Mouse (Mus musculus): ENCODE results near the gene Spg7. TPM values are rescaled to one million over a fixed set of nuclear protein-coding genes. Genes with fewer than 3 reads are reported as not detected.
"Not testable (repeated sequence)": the region's sequence is repeated elsewhere in the genome, so short reads cannot be mapped to it uniquely, and the experiment has no call there.

The Spg7 gene
- total and polyA plus RNA-seq, 3 experiments, result 28.9 to 36.0 TPM; not detected in 1

DNA sequence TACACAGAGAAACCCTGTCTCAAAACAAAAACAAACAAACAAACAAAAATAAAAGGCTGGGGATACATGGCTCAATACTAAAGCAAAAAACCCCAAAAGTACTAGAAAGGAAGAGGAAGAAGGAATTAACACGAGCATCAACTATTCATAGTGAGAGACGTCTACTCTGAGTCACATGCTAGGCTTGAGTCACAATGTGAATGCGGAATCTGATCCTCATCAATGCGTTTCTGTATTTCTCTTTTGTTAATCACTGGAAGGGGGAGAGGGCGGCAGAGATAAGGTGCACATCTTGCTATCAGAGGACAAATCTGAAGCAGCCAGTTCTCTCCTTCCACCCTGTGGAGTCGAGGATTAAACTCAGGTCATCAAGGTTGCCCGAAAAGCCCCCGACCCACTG is 35.0 kb upstream of the Spg7 start:
- H3K9ac ChIP-seq (ENCODE audit: control insufficient read depth, low read depth, low read length, poor library complexity, severe bottlenecking), result no peak overlapping the region
- H3K79me2 ChIP-seq (ENCODE audit: control insufficient read depth, insufficient read depth, low read length, poor library complexity), result peaks cover 90% of the 10 kb centered on the region
- no peak for DNase-seq (ENCODE audit: low read depth, low spot score)
- no peaks in the 10 kb centered on the region for H3K9me3 ChIP-seq (replicated peaks; ENCODE audit: insufficient read depth, low read length)
- peaks cover 13 to 15% of the 10 kb centered on the region in 2 experiments; a peak in 3 of 4 replicates for H3K4me1 ChIP-seq (ENCODE audit: control insufficient read depth in 1 of 2, insufficient read depth in 2 of 2, low read length in 2 of 2)
- H3K36me3 ChIP-seq (ENCODE audit: control insufficient read depth in 1 of 2, insufficient read depth in 2 of 2, low read length in 2 of 2), result peaks cover 17 to 25% of the 10 kb centered on the region in 2 experiments
- H3K27me3 ChIP-seq (ENCODE audit: control insufficient read depth in 1 of 2, insufficient read depth in 2 of 2, low read length in 2 of 2), result no peaks in the 10 kb centered on the region
- H3K27ac ChIP-seq (ENCODE audit: control insufficient read depth, low read depth, low read length), result no peak overlapping the region
- no peak for TF ChIP-seq TAL1 (IDR thresholded peaks at IDR 0.05; ENCODE audit: low read length)
- TF ChIP-seq MYC (IDR thresholded peaks at IDR 0.05; ENCODE audit: low read depth, low read length), result no peak
- no peak for TF ChIP-seq CTCF (IDR thresholded peaks at IDR 0.05 in 2 of 3, conservative IDR thresholded peaks at IDR 0.05 in 1 of 3; ENCODE audit: control insufficient read depth in 1 of 3, insufficient read depth in 1 of 3, low read depth in 2 of 3, low read length in 3 of 3, poor library complexity in 1 of 3, severe bottlenecking in 1 of 3)
- TF ChIP-seq GATA1 (IDR thresholded peaks at IDR 0.05; ENCODE audit: low read depth, low read length), result 0 out of 2 replicates have a peak, but pooled peaks have one; percentile 14
- H3K4me3 ChIP-seq (ENCODE audit: control insufficient read depth in 1 of 2, insufficient read depth in 1 of 2, low read depth in 2 of 2, low read length in 2 of 2), result no peak overlapping the region

DNA sequence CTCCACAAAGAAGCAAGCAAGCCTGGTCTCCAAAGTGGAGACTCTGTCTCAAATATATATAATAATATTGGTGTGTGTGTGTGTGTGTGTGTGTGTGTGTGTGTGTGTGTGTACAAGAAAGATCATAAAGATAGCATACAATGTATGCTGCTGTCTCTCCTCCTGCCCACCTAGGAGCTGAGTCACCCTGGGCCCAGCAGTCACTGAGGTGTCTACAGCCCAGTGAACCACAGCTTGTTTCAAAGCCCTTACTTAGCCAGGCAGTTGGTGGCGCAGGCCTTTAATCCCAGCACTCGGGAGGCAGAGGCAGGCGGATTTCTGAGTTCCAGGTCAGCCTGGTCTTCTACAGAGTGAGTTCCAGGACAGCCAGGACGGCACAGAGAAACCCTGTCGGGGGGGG is 32.7 kb upstream of the Spg7 start:
- Histone ChIP-seq H3K79me2 (ENCODE audit: control insufficient read depth, insufficient read depth, low read length, poor library complexity) (peaks cover 96% of the 10 kb centered on the region), H3K4me1 (ENCODE audit: control insufficient read depth in 1 of 2, insufficient read depth in 2 of 2, low read length in 2 of 2) (peaks cover 30 to 34% of the 10 kb centered on the region in 2 experiments), H3K36me3 (ENCODE audit: control insufficient read depth in 1 of 2, insufficient read depth in 2 of 2, low read length in 2 of 2) (peaks cover 13 to 43% of the 10 kb centered on the region in 2 experiments)
- not testable (repeated sequence) for H3K9me3 ChIP-seq (replicated peaks; ENCODE audit: insufficient read depth, low read length); H3K27ac ChIP-seq (ENCODE audit: control insufficient read depth, low read depth, low read length); H3K27me3 ChIP-seq (ENCODE audit: control insufficient read depth in 1 of 2, insufficient read depth in 2 of 2, low read length in 2 of 2); H3K9ac ChIP-seq (ENCODE audit: control insufficient read depth, low read depth, low read length, poor library complexity, severe bottlenecking); H3K4me3 ChIP-seq (ENCODE audit: control insufficient read depth in 1 of 2, insufficient read depth in 1 of 2, low read depth in 2 of 2, low read length in 2 of 2)
- peak; percentile 34 for DNase-seq (ENCODE audit: low read depth, low spot score)

GRCm38 (mm10) chr8:123031321-123031978 is 31.3 kb upstream of the Spg7 start:
- Histone ChIP-seq H3K27ac (ENCODE audit: control insufficient read depth, low read depth, low read length) (no peak overlapping the region), H3K79me2 (ENCODE audit: control insufficient read depth, insufficient read depth, low read length, poor library complexity) (peaks cover 96% of the 10 kb centered on the region), H3K36me3 (ENCODE audit: control insufficient read depth in 1 of 2, insufficient read depth in 2 of 2, low read length in 2 of 2) (peaks cover 13 to 55% of the 10 kb centered on the region in 2 experiments), H3K9ac (ENCODE audit: control insufficient read depth, low read depth, low read length, poor library complexity, severe bottlenecking) (no peak overlapping the region), H3K4me3 (ENCODE audit: control insufficient read depth in 1 of 2, insufficient read depth in 1 of 2, low read depth in 2 of 2, low read length in 2 of 2) (no peak overlapping the region), H3K9me3 (replicated peaks; ENCODE audit: insufficient read depth, low read length) (no peaks in the 10 kb centered on the region), H3K4me1 (ENCODE audit: control insufficient read depth in 1 of 2, insufficient read depth in 2 of 2, low read length in 2 of 2) (peaks cover 37 to 45% of the 10 kb centered on the region in 2 experiments), H3K27me3 (ENCODE audit: control insufficient read depth in 1 of 2, insufficient read depth in 2 of 2, low read length in 2 of 2) (no peaks in the 10 kb centered on the region)
- DNase-seq (ENCODE audit: low read depth, low spot score), result no peak
- TF ChIP-seq GABPA (IDR thresholded peaks at IDR 0.05; ENCODE audit: low read depth, low read length), result no peak
- no peak for TF ChIP-seq ZKSCAN1 (IDR thresholded peaks at IDR 0.05; ENCODE audit: low read depth, low read length)
- TF ChIP-seq POLR2AphosphoS2 (IDR thresholded peaks at IDR 0.05; ENCODE audit: low read length), result no peak
- no peak for TF ChIP-seq RCOR1 (IDR thresholded peaks at IDR 0.05; ENCODE audit: low read depth, low read length)
- TF ChIP-seq ELF1 (IDR thresholded peaks at IDR 0.05; ENCODE audit: low read depth, low read length), result no peak
- no peak for TF ChIP-seq HCFC1 (IDR thresholded peaks at IDR 0.05; ENCODE audit: low read depth, low read length)
- no peak for TF ChIP-seq ZMIZ1 (IDR thresholded peaks at IDR 0.05; ENCODE audit: low read depth, low read length)
- no peak for TF ChIP-seq BHLHE40 (IDR thresholded peaks at IDR 0.05; ENCODE audit: borderline replicate concordance, low read depth, low read length)
- no peak for TF ChIP-seq ZNF384 (IDR thresholded peaks at IDR 0.05; ENCODE audit: low read depth, low read length)
- no peak for TF ChIP-seq UBTF (IDR thresholded peaks at IDR 0.05; ENCODE audit: borderline replicate concordance, insufficient read depth, low read depth, low read length)
- no peak for TF ChIP-seq SIN3A (IDR thresholded peaks at IDR 0.05; ENCODE audit: low read length)
- TF ChIP-seq KAT2A (conservative IDR thresholded peaks at IDR 0.05; ENCODE audit: low read depth, low read length), result no peak

Data from MEL (cell line).